Mouse (Mus musculus) neural tube, embryonic 13.5 days (tissue): Measurements from ENCODE around the gene Sp2. TPM values are rescaled to one million over a fixed set of nuclear protein-coding genes. Genes with fewer than 3 reads are reported as not detected.
A peak's percentile ranks its signal among the peaks of the same experiment; 100 is the strongest.

Experiments
- ATAC-seq: fragments of 200-750 bp; cut with Nextera tagmentation; 2 replicates; pipeline ENCODE4 v1.8.0; 2017; ENCODE audit warnings: low read depth, mild to moderate bottlenecking, moderate TSS enrichment, moderate library complexity
- H3K27ac ChIP-seq: fragments of 300-500 bp; sonication (generic); replicated peaks from 2 replicates; pipeline ENCODE4 v1.5.1; 2015; ENCODE audit warnings: moderate library complexity, mild to moderate bottlenecking, inconsistent platforms
- H3K27me3 ChIP-seq: fragments of 300-500 bp; sonication (generic); 2 replicates; pipeline ENCODE4 v1.6.1; 2015; ENCODE audit warnings: mild to moderate bottlenecking, inconsistent platforms
- H3K36me3 ChIP-seq: fragments of 300-500 bp; sonication (generic); 2 replicates; pipeline ENCODE4 v1.6.1; 2015; ENCODE audit warnings: mild to moderate bottlenecking, inconsistent platforms
- H3K4me1 ChIP-seq: fragments of 300-500 bp; sonication (generic); replicated peaks from 2 replicates; pipeline ENCODE4 v1.6.1; 2015; ENCODE audit warnings: inconsistent platforms
- H3K4me2 ChIP-seq: fragments of 300-500 bp; sonication (generic); 2 replicates; pipeline ENCODE4 v1.6.1; 2015; ENCODE audit warnings: inconsistent platforms, mild to moderate bottlenecking, moderate library complexity
- H3K4me3 ChIP-seq: fragments of 300-500 bp; sonication (generic); 2 replicates; pipeline ENCODE4 v1.5.1; 2015; ENCODE audit warnings: mild to moderate bottlenecking, inconsistent platforms
- H3K9ac ChIP-seq: fragments of 300-500 bp; sonication (generic); 2 replicates; pipeline ENCODE4 v1.6.1; 2015; ENCODE audit warnings: moderate library complexity, mild to moderate bottlenecking, inconsistent platforms
- H3K9me3 ChIP-seq: fragments of 300-500 bp; sonication (generic); 2 replicates; pipeline ENCODE4 v1.6.1; 2016; ENCODE audit warnings: inconsistent platforms
- WGBS: fragments of 180-500 bp; shearing (Covaris S2); methylation state at CpG from one replicate; pipeline ENCODE4 v1.1.7; 2015; 5-methylcytosine and 5-hydroxymethylcytosine counted together
- polyA plus RNA-seq: library from polyadenylated mRNA; unstranded; fragments of >200 nt; fragmentation: Nextera tagmentation; extraction: Ambion mirVana; gene quantifications from 2 replicates; pipeline ENCODE4 v1.2.1, GENCODE M21; 2015

Sp2 gene
- polyA plus RNA-seq, 1 experiment from 2014 or later: 15.9 TPM

- Histone ChIP-seq H3K4me3 (peak overlapping the region; percentile 31), H3K27me3 (peaks cover 96% of the 10 kb centered on the region), H3K4me1 (peaks cover 33% of the 10 kb centered on the region), H3K4me2 (peak overlapping the region; percentile 50), H3K9me3 (no peaks in the 10 kb centered on the region), H3K27ac (no peak overlapping the region), H3K36me3 (no peaks in the 10 kb centered on the region), H3K9ac (peak overlapping the region; percentile 34; the same call in 1 of the 2 replicates)
- under 1% methylated on average over 35 of the region's 36 CpGs for WGBS
- ATAC-seq: no peak
Observed at GRCm38 (mm10) chr11:97017696-97018582, 35.2 kb upstream of the Sp2 start.

GRCm38 (mm10) chr11:97013121-97013670 is 30.4 kb upstream of the Sp2 start, which contains the start of gene Sp6:
TSS of gene Sp6 (plus strand) at chr11:97013394.
- no peak within 1 kb of the TSS for H3K27ac ChIP-seq
- no peaks in the 10 kb centered on the region for H3K9me3 ChIP-seq
- H3K4me2 ChIP-seq: no peak within 1 kb of the TSS
- H3K4me3 ChIP-seq: no peak within 1 kb of the TSS
- H3K9ac ChIP-seq: 0 out of 2 replicates have a peak within 1 kb of the TSS, but pooled peaks have one; percentile 17
- ATAC-seq: no peak
- peaks cover 4% of the 10 kb centered on the region; the same call in 1 of the 2 replicates for H3K4me1 ChIP-seq
- peaks cover 95% of the 10 kb centered on the region for H3K27me3 ChIP-seq
- no peaks in the 10 kb centered on the region for H3K36me3 ChIP-seq
- 48% methylated on average over 8 of the region's 8 CpGs for WGBS

- Histone ChIP-seq H3K9ac (no peak overlapping the region), H3K27me3 (peaks cover 69% of the 10 kb centered on the region), H3K27ac (no peak overlapping the region), H3K4me2 (no peak overlapping the region), H3K4me1 (no peaks in the 10 kb centered on the region), H3K9me3 (no peaks in the 10 kb centered on the region), H3K36me3 (no peaks in the 10 kb centered on the region), H3K4me3 (no peak overlapping the region)
- WGBS: 58% methylated on average over 8 of the region's 8 CpGs
- ATAC-seq: no peak
Observed at GRCm38 (mm10) chr11:97009198-97009790, 26.5 kb upstream of the Sp2 start.

GRCm38 (mm10) chr11:97007093-97007794 is 24.5 kb upstream of the Sp2 start:
- no peak for ATAC-seq
- H3K9me3 ChIP-seq: no peaks in the 10 kb centered on the region
- no peak overlapping the region for H3K4me3 ChIP-seq
- H3K27me3 ChIP-seq: peaks cover 59% of the 10 kb centered on the region
- H3K36me3 ChIP-seq: no peaks in the 10 kb centered on the region
- no peaks in the 10 kb centered on the region for H3K4me1 ChIP-seq
- 75% methylated on average over 9 of the region's 9 CpGs for WGBS
- no peak overlapping the region for H3K27ac ChIP-seq
- no peak overlapping the region for H3K4me2 ChIP-seq
- no peak overlapping the region for H3K9ac ChIP-seq

- no peak overlapping the region for H3K9ac ChIP-seq
- ATAC-seq: no peak
- H3K27me3 ChIP-seq: peaks cover 43% of the 10 kb centered on the region
- no peak overlapping the region for H3K27ac ChIP-seq
- no peak overlapping the region for H3K4me3 ChIP-seq
- no peaks in the 10 kb centered on the region for H3K9me3 ChIP-seq
- H3K36me3 ChIP-seq: no peaks in the 10 kb centered on the region
- H3K4me2 ChIP-seq: no peak overlapping the region
- 36% methylated on average over 5 of the region's 5 CpGs for WGBS
- no peaks in the 10 kb centered on the region for H3K4me1 ChIP-seq
Observed at GRCm38 (mm10) chr11:97003170-97003569, 20.4 kb upstream of the Sp2 start.

- H3K9me3 ChIP-seq: no peaks in the 10 kb centered on the region
- H3K36me3 ChIP-seq: no peaks in the 10 kb centered on the region
- peak overlapping the region; percentile 60 for H3K9ac ChIP-seq
- H3K4me3 ChIP-seq: peak overlapping the region; percentile 25
- peak; percentile 32; the same call in 1 of the 2 replicates for ATAC-seq
- H3K4me2 ChIP-seq: peak overlapping the region; percentile 53
- H3K27ac ChIP-seq: no peak overlapping the region
- H3K4me1 ChIP-seq: peaks cover 15% of the 10 kb centered on the region
- WGBS: 6% methylated on average over 30 of the region's 30 CpGs
- peaks cover 39% of the 10 kb centered on the region for H3K27me3 ChIP-seq
Observed at GRCm38 (mm10) chr11:96997380-96997956, 14.7 kb upstream of the Sp2 start.

- ATAC-seq: peak; percentile 48; the same call in 1 of the 2 replicates
- WGBS: 8% methylated on average over 17 of the region's 17 CpGs
- Histone ChIP-seq H3K9ac (peak overlapping the region; percentile 60), H3K36me3 (no peaks in the 10 kb centered on the region), H3K27me3 (peaks cover 34% of the 10 kb centered on the region), H3K4me2 (peak overlapping the region; percentile 53), H3K4me1 (peaks cover 15% of the 10 kb centered on the region), H3K9me3 (no peaks in the 10 kb centered on the region), H3K4me3 (peak overlapping the region; percentile 25), H3K27ac (no peak overlapping the region)
Observed at GRCm38 (mm10) chr11:96996773-96997379, 14.1 kb upstream of the Sp2 start.

GRCm38 (mm10) chr11:96995836-96996772 is 13.3 kb upstream of the Sp2 start:
- no peaks in the 10 kb centered on the region for H3K9me3 ChIP-seq
- H3K4me3 ChIP-seq: no peak overlapping the region
- no peak overlapping the region for H3K27ac ChIP-seq
- peaks cover 33% of the 10 kb centered on the region for H3K27me3 ChIP-seq
- ATAC-seq: no peak
- H3K36me3 ChIP-seq: no peaks in the 10 kb centered on the region
- no peak overlapping the region for H3K4me2 ChIP-seq
- WGBS: 83% methylated on average over 15 of the region's 15 CpGs
- no peak overlapping the region for H3K9ac ChIP-seq
- H3K4me1 ChIP-seq: peaks cover 15% of the 10 kb centered on the region

- WGBS: 20% methylated on average over 5 of the region's 5 CpGs
- Histone ChIP-seq H3K4me2 (no peak overlapping the region), H3K27me3 (peaks cover 25% of the 10 kb centered on the region), H3K9me3 (no peaks in the 10 kb centered on the region), H3K4me3 (no peak overlapping the region), H3K36me3 (no peaks in the 10 kb centered on the region), H3K27ac (no peak overlapping the region), H3K9ac (no peak overlapping the region), H3K4me1 (peaks cover 15% of the 10 kb centered on the region)
- ATAC-seq: no peak
Observed at GRCm38 (mm10) chr11:96995031-96995430, 12.3 kb upstream of the Sp2 start.

GRCm38 (mm10) chr11:96992722-96993311 is 10.1 kb upstream of the Sp2 start:
- H3K9ac ChIP-seq: peak overlapping the region; percentile 39; the same call in 1 of the 2 replicates
- H3K36me3 ChIP-seq: no peaks in the 10 kb centered on the region
- H3K27ac ChIP-seq: no peak overlapping the region; the same call in 1 of the 2 replicates
- 32% methylated on average over 8 of the region's 8 CpGs for WGBS
- peaks cover 26% of the 10 kb centered on the region for H3K27me3 ChIP-seq
- H3K4me1 ChIP-seq: peaks cover 22% of the 10 kb centered on the region
- no peak overlapping the region for H3K4me3 ChIP-seq
- H3K9me3 ChIP-seq: no peaks in the 10 kb centered on the region
- H3K4me2 ChIP-seq: no peak overlapping the region
- no peak for ATAC-seq
